Mouse (Mus musculus): ENCODE measurements around the gene Pmis2. TPM values are rescaled to one million over a fixed set of nuclear protein-coding genes. Genes with fewer than 3 reads are reported as not detected.

Gene Pmis2
- polyA plus RNA-seq (2017; shearing (Covaris generic)) = under 1 TPM in 1 of 2 experiments, not detected in 1; 0.50 TPM

DNA sequence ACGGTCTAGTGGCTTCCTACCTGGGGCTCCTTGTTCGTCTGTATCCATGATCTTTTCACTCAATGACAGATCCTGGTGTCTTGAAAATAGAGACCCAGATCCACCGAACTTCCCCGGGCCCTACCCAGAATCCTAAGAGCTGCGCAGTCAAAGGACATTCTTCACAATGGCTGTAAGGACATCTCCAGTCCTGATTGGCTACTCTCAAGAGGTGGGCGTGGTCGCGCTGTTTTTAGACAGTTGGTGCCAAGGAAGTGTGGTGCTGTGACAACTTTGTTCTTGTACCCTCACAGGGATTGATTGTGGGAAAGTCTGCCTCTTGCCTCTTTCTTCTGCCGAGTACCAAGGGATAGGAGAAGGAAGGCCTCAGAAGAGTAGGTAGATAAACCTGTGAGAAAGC lies at the start of gene Pmis2:
Gene Pmis2 (minus strand): TSS at position 126 of the 400 bp plus-strand sequence.

GRCm38 (mm10) chr7:30711942-30712341 lies 40.5 kb upstream of the Pmis2 start, which contains the start of gene Atp4a:
Atp4a (plus strand) TSS chr7:30712209.

GRCm38 (mm10) chr7:30698589-30698988 lies 27.2 kb upstream of the Pmis2 start, which contains the start of gene 2200002J24Rik:
2200002J24Rik (plus strand) TSS chr7:30698926.

DNA sequence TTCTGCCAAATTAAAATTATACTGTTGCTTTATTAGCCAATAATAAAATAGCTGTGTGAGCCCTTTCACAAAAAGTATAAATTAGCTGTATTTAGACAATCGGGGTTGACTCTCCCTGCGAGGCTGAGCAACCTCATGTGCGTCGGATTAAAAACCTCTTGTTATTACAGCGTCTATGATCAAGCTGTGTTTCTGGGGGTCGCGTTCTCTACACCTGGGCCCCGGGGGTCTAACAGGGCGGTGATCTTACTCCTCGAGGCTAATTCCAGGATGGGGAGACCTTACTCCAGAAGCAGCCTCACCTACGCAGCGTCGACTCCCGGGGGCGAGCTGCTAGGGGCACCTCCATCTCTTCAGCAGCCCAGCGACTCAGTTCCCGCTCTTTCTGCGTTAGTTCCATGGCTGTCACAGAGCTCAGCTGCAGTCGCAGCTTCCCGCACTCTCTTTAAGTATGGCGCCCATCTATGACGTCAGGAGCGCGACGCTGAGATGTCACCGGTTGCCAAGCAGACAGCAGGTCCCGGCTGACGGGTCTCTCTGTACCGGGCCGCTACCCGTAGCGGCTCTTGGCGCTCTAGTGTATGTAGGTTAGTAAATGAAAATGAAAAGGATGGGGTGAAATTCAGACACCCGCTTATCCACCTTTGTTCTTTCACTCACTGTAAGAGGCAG lies 6.7 kb downstream of the Pmis2 start, which contains the start of gene Haus5:
Gene Haus5 (minus strand): TSS at position 466 of the 672 bp plus-strand sequence.

DNA sequence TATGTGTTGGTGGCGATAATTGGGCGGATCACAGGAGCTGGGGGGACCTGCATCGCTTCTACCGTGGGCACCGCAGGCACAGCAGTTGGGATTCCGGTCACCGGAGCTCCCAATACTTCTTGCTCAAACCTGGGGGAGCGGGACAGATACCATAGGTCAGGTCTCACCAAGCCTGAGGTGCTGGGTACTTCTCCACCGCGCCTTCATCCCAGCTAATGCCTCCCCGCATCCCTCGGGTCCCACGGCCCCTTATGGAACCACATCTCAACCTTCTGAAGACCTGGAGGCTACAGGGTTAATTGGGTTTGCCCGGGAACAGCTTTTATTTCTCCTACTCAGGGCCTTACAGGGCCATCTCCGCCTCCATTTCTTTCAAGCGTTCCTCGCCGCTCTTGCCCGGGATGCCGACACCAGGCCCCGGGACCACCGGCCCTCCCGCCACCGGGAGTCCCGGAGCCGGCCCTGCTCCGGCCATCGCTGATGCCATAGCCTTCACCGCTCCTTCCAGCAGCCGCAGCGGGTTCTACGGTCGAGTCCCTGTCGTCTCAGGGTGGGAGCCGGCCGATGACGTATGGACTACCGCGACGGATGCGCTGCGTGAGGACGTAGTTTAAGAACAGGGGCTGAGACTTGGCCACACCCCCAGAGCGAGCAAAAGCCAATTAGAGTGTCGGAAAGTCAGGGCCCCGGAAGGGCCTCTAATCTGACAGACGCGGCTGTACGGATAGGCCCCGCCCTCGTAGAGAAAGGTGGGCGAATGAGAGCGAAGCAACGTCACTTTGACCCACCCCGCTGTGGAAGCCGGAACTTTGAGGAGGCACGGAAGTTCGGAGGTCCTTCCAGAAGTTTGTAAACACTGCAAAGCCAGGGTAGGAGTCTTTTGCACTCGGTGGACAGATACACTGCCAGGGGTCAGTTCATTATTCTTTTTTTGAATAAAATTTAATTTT lies 21.5 kb downstream of the Pmis2 start, which contains the start of gene Rbm42:
Gene Rbm42 (minus strand): TSS at position 727 of the 950 bp plus-strand sequence.

GRCm38 (mm10) chr7:30635752-30636151 lies 35.7 kb downstream of the Pmis2 start, which contains the start of gene Etv2:
Etv2 (minus strand) TSS chr7:30635852.

DNA sequence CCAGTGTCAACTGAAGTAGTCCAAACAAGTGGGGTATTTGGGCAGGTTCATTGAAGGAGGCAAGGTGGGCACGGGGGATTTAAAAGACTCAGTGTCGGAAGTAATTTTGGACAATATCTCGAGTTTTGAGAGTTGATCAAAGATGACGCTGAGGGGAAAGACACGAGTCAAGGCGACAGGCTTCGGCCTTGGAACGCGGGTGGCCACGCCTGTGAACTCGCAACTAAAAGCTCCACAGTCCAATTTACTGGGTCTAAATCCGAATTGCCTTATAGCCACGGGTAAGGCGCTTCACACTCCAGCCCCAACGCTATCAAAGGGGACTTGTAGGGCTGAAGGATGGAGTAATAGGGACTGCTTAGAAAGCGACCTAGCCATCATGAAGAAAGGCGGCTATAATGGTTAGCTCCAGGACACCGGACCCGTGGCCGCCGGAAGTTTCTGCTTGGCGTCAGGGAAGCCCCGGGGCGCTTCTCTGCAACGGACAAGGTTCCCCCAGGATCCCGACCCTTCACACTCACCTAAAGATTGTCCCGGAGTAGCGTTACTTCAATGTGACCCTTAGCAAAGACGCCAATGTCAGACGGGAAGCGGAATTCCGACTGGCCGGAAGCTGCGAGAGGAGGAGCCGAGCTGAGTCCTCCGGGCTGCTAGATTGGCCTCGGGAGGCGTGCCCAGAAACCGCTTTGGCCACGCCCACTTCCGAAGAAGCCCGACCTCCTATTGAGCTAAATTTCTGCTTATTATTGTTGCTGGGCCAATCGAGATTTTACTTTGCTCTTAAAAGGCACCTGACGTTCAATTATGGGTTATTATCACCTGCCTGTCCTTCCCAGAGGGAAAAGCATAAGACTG lies 45.6 kb downstream of the Pmis2 start, which contains the start of gene Cox6b1:
Gene Cox6b1 (minus strand): TSS at position 622 of the 855 bp plus-strand sequence.

Other genes starting within 250 kb of the Pmis2 start
- 10 to 100 TPM; 78.6 to 95.9 TPM for gene Nfkbid, start 249.9 kb downstream of the Pmis2 start, polyA plus RNA-seq (2017; shearing (Covaris generic))
- 10 to 100 TPM; 10.8 to 23.2 TPM for gene Aplp1, start 226.1 kb downstream of the Pmis2 start, polyA plus RNA-seq (2017; shearing (Covaris generic))
- not detected for gene Kirrel2, start 213.9 kb downstream of the Pmis2 start, polyA plus RNA-seq (2017; shearing (Covaris generic))
- gene Nphs1, start 213.3 kb downstream of the Pmis2 start, polyA plus RNA-seq (2017; shearing (Covaris generic)) = not detected
- gene Prodh2, start 178.0 kb downstream of the Pmis2 start, polyA plus RNA-seq (2017; shearing (Covaris generic)) = not detected
- 1 to 10 TPM; 1.5 to 2.5 TPM for gene Arhgap33, start 136.5 kb downstream of the Pmis2 start, polyA plus RNA-seq (2017; shearing (Covaris generic))
- 1 to 10 TPM; 1.9 to 4.1 TPM for gene Hspb6, start 119.4 kb downstream of the Pmis2 start, polyA plus RNA-seq (2017; shearing (Covaris generic))
- 1 to 10 TPM; 5.7 to 6.2 TPM for gene Proser3, start 119.3 kb downstream of the Pmis2 start, polyA plus RNA-seq (2017; shearing (Covaris generic))
- 100 to 1,000 TPM in 1 of 2 experiments, 10 to 100 TPM in 1; 92.9 to 107 TPM for gene Lin37, start 111.8 kb downstream of the Pmis2 start, polyA plus RNA-seq (2017; shearing (Covaris generic))
- 10 to 100 TPM; 28.3 to 67.8 TPM for gene U2af1l4, start 108.3 kb downstream of the Pmis2 start, polyA plus RNA-seq (2017; shearing (Covaris generic))
- gene Gm49396, start 108.3 kb downstream of the Pmis2 start, polyA plus RNA-seq (2017; shearing (Covaris generic)) = 10 to 100 TPM; 53.5 to 82.4 TPM
- 100 to 1,000 TPM; 231 to 234 TPM for gene Psenen, start 108.0 kb downstream of the Pmis2 start, polyA plus RNA-seq (2017; shearing (Covaris generic))
- 100 to 1,000 TPM in 1 of 2 experiments, 10 to 100 TPM in 1; 66.2 to 268 TPM for gene Igflr1, start 106.2 kb downstream of the Pmis2 start, polyA plus RNA-seq (2017; shearing (Covaris generic))
- 10 to 100 TPM; 14.9 to 15.1 TPM for gene Kmt2b, start 82.9 kb downstream of the Pmis2 start, polyA plus RNA-seq (2017; shearing (Covaris generic))
- 10 to 100 TPM; 12.9 to 34.9 TPM for gene Zbtb32, start 72.7 kb downstream of the Pmis2 start, polyA plus RNA-seq (2017; shearing (Covaris generic))
- 1 to 10 TPM in 1 of 2 experiments, under 1 TPM in 1; 0.32 to 1.8 TPM for gene Upk1a, start 58.8 kb downstream of the Pmis2 start, polyA plus RNA-seq (2017; shearing (Covaris generic))
- 100 to 1,000 TPM; 713 to 756 TPM for gene Cox6b1, start 45.5 kb downstream of the Pmis2 start, polyA plus RNA-seq (2017; shearing (Covaris generic))
- gene Etv2, start 35.8 kb downstream of the Pmis2 start, polyA plus RNA-seq (2017; shearing (Covaris generic)) = not detected
- 100 to 1,000 TPM; 125 to 166 TPM for gene Rbm42, start 21.3 kb downstream of the Pmis2 start, polyA plus RNA-seq (2017; shearing (Covaris generic))
- 10 to 100 TPM; 18.3 to 29.7 TPM for gene Haus5, start 6.6 kb downstream of the Pmis2 start, polyA plus RNA-seq (2017; shearing (Covaris generic))
- gene 2200002J24Rik, start 27.3 kb upstream of the Pmis2 start, polyA plus RNA-seq (2017; shearing (Covaris generic)) = not detected
- under 1 TPM in 1 of 2 experiments, not detected in 1; 0.34 TPM for gene Atp4a, start 40.6 kb upstream of the Pmis2 start, polyA plus RNA-seq (2017; shearing (Covaris generic))
- 100 to 1,000 TPM in 1 of 2 experiments, 10 to 100 TPM in 1; 85.3 to 135 TPM for gene Tmem147, start 57.9 kb upstream of the Pmis2 start, polyA plus RNA-seq (2017; shearing (Covaris generic))
- under 1 TPM; 0.34 to 0.55 TPM for gene Gapdhs, start 72.1 kb upstream of the Pmis2 start, polyA plus RNA-seq (2017; shearing (Covaris generic))
- 1 to 10 TPM in 1 of 2 experiments, not detected in 1; 2.9 TPM for gene Sbsn, start 79.9 kb upstream of the Pmis2 start, polyA plus RNA-seq (2017; shearing (Covaris generic))
- gene Dmkn, start 92.2 kb upstream of the Pmis2 start, polyA plus RNA-seq (2017; shearing (Covaris generic)) = not detected
- gene Krtdap, start 116.3 kb upstream of the Pmis2 start, polyA plus RNA-seq (2017; shearing (Covaris generic)) = not detected
- gene Ffar2, start 152.2 kb upstream of the Pmis2 start, polyA plus RNA-seq (2017; shearing (Covaris generic)) = under 1 TPM; 0.27 to 0.69 TPM
- not detected for gene Ffar3, start 184.6 kb upstream of the Pmis2 start, polyA plus RNA-seq (2017; shearing (Covaris generic))
- gene Ffar1, start 190.0 kb upstream of the Pmis2 start, polyA plus RNA-seq (2017; shearing (Covaris generic)) = under 1 TPM in 1 of 2 experiments, not detected in 1; 0.11 TPM
- gene Cd22, start 208.7 kb upstream of the Pmis2 start, polyA plus RNA-seq (2017; shearing (Covaris generic)) = 1 to 10 TPM; 5.6 to 8.0 TPM
- under 1 TPM in 1 of 2 experiments, not detected in 1; 0.47 TPM for gene Mag, start 243.3 kb upstream of the Pmis2 start, polyA plus RNA-seq (2017; shearing (Covaris generic))

All from activated CD4-positive, CD25-positive, alpha-beta regulatory T cell (primary cell).